Mouse (Mus musculus): ENCODE data around the gene Habp2. TPM values are rescaled to one million over a fixed set of nuclear protein-coding genes. Genes with fewer than 3 reads are reported as not detected.
"Not testable (repeated sequence)": the region's sequence is repeated elsewhere in the genome, so short reads cannot be mapped to it uniquely, and the experiment has no call there.

The Habp2 gene
- polyA plus RNA-seq, 1 experiment from 2014 or later = 30.8 TPM

DNA sequence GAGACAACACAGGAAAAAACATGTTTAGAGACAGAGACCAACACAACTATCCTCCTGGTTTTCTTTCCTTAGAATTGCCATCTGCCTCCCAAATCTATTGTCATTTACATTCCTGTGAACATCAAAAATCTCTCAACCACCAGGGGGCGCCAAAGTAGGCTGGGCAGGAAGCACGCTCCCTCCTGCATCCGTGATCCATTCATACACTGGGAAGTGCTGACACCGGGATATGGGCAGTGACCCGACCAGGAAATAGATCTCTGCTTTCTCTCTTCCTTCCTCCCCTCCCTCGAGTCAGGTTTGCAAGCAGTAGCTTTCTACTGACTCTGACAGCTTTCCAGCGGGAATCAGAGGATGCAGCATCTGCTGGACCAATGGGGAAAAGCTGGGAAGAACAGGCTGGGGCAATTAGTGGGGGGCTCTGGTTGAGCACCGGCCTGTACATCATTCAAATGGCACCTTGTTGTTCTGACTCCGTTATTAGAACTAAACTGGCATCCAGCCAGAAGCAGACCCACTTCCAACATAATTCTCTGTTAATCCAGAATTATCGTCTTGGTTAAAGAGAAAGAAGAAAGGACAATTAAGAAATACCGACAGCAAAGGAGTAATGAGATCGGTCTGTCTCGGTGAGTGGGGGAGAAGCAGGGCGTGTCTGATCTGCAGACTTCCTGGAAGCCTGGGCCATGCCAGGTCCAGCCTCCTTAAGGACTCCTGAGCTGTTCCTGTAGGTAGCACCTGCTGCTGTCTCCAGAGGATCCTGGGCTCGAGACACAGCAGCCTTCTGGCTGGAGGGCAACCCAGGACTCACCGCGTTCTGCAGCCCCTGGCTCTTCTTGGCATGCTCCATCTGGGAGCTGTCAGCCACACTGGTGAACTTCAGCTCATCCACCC is 69.8 kb downstream of the Habp2 start:
- H3K4me2 ChIP-seq (replicated peaks; ENCODE audit: low read depth, low read length) = no peak overlapping the region
- no peaks in the 10 kb centered on the region for H3K4me1 ChIP-seq (ENCODE audit: control insufficient read depth, insufficient read depth, low read length)
- no peak overlapping the region for H3K9ac ChIP-seq (replicated peaks; ENCODE audit: low read depth, low read length)
- H3K9me3 ChIP-seq (ENCODE audit: control insufficient read depth, low read depth, low read length) = no peaks in the 10 kb centered on the region
- H3K4me3 ChIP-seq (ENCODE audit: low read depth, low read length) = no peak overlapping the region
- H3K27ac ChIP-seq (ENCODE audit: low read length) = no peak overlapping the region
- no peaks in the 10 kb centered on the region for H3K36me3 ChIP-seq (ENCODE audit: control insufficient read depth, insufficient read depth, low read length)
- 35% methylated on average over 17 of the region's 17 CpGs for WGBS
- no peak for ATAC-seq (ENCODE audit: insufficient number of reproducible peaks, insufficient read depth, low FRiP score, low read depth)
- H3K27me3 ChIP-seq (ENCODE audit: control insufficient read depth, insufficient read depth, low read length) = no peaks in the 10 kb centered on the region

DNA sequence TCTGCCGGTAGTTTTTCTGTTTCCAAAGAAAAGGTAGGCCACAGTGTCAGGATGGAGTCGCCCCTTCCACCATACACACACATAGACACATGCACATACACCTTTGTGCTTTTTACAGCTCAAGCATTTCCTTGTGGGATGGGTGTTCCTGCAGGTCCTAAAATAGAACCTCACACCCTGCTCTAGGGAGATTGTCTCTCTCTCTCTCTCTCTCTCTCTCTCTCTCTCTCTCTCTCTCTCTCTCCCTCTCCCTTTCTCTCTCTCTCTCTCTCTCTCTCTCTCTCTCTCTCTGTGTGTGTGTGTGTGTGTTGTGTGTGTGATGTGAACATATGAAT is 70.4 kb downstream of the Habp2 start:
- not testable (repeated sequence) for H3K9me3 ChIP-seq (ENCODE audit: control insufficient read depth, low read depth, low read length); ATAC-seq (ENCODE audit: insufficient number of reproducible peaks, insufficient read depth, low FRiP score, low read depth); H3K4me2 ChIP-seq (replicated peaks; ENCODE audit: low read depth, low read length); H3K9ac ChIP-seq (replicated peaks; ENCODE audit: low read depth, low read length); H3K36me3 ChIP-seq (ENCODE audit: control insufficient read depth, insufficient read depth, low read length); H3K27me3 ChIP-seq (ENCODE audit: control insufficient read depth, insufficient read depth, low read length); H3K27ac ChIP-seq (ENCODE audit: low read length); H3K4me1 ChIP-seq (ENCODE audit: control insufficient read depth, insufficient read depth, low read length); H3K4me3 ChIP-seq (ENCODE audit: low read depth, low read length)
- 53% methylated on average over 2 of the region's 2 CpGs for WGBS

DNA sequence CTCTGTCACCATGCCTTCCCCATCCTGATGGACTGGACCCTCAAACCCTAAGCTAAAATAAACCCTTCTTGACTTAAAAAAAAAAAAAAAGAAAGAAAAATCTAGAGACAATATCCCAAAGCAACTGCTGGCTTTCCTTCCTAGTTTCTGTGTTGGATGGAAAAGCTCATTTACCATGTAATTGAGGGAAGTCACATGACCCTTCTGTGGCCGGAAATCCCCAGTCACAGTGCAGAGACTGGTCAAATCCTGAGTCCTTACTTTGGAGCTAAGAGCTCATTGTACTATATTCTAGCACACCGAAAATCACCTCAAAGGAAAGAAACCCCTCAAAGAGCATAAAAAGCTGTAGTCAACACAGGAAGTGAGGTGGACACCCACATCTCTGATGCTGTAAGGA is 72.0 kb downstream of the Habp2 start:
- WGBS = 81% methylated on average over 2 of the region's 2 CpGs
- no peaks in the 10 kb centered on the region for H3K27me3 ChIP-seq (ENCODE audit: control insufficient read depth, insufficient read depth, low read length)
- no peaks in the 10 kb centered on the region for H3K9me3 ChIP-seq (ENCODE audit: control insufficient read depth, low read depth, low read length)
- no peaks in the 10 kb centered on the region for H3K36me3 ChIP-seq (ENCODE audit: control insufficient read depth, insufficient read depth, low read length)
- H3K4me3 ChIP-seq (ENCODE audit: low read depth, low read length) = no peak overlapping the region
- H3K4me1 ChIP-seq (ENCODE audit: control insufficient read depth, insufficient read depth, low read length) = no peaks in the 10 kb centered on the region
- H3K27ac ChIP-seq (ENCODE audit: low read length) = no peak overlapping the region
- H3K4me2 ChIP-seq (replicated peaks; ENCODE audit: low read depth, low read length) = no peak overlapping the region
- H3K9ac ChIP-seq (replicated peaks; ENCODE audit: low read depth, low read length) = no peak overlapping the region
- ATAC-seq (ENCODE audit: insufficient number of reproducible peaks, insufficient read depth, low FRiP score, low read depth) = no peak

DNA sequence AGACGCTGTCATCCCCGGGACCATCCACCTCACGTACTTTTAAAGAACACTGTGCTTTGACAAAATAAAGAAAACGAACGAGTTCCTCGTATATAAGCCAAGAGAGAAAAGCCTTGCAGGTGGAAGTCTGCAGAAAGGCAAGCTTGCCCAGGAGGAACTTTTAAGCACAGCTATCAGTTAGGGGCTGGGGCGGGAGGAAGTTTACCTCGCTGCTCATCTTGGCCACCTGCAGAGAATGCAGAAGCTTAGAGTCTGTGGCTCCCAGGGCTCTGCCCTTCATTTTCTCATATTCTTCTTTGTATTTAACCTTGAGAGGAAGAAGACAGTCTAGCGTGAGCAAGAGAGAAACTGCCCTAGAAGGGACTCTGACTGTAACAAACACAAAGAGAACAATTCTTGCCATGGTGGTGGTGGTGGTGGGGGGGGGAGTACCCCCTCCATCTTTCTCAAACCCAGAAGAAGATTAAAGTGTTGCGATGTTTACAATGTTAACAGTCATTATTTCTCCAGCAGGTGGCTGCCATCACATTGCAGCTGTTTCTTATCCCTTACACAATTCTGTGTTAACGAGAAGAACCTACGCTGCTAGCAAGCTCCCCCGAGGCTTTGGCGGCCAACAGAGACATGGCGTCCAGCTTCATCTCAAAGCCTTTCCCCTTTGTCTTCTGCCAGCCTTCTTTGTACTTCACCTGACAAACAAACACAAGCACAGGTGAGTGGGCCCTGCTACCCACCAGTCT is 77.0 kb downstream of the Habp2 start:
- Histone ChIP-seq H3K4me2 (replicated peaks; ENCODE audit: low read depth, low read length) (peak overlapping the region; percentile 10; the same call in 1 of the 2 replicates), H3K36me3 (ENCODE audit: control insufficient read depth, insufficient read depth, low read length) (no peaks in the 10 kb centered on the region), H3K27me3 (ENCODE audit: control insufficient read depth, insufficient read depth, low read length) (no peaks in the 10 kb centered on the region), H3K9me3 (ENCODE audit: control insufficient read depth, low read depth, low read length) (no peaks in the 10 kb centered on the region), H3K27ac (ENCODE audit: low read length) (peak overlapping the region; percentile 48; the same call in 1 of the 2 replicates), H3K4me1 (ENCODE audit: control insufficient read depth, insufficient read depth, low read length) (peaks cover 13% of the 10 kb centered on the region; the same call in 1 of the 2 replicates), H3K9ac (replicated peaks; ENCODE audit: low read depth, low read length) (no peak overlapping the region), H3K4me3 (ENCODE audit: low read depth, low read length) (no peak overlapping the region)
- no peak for ATAC-seq (ENCODE audit: insufficient number of reproducible peaks, insufficient read depth, low FRiP score, low read depth)
- 32% methylated on average over 15 of the region's 15 CpGs for WGBS

DNA sequence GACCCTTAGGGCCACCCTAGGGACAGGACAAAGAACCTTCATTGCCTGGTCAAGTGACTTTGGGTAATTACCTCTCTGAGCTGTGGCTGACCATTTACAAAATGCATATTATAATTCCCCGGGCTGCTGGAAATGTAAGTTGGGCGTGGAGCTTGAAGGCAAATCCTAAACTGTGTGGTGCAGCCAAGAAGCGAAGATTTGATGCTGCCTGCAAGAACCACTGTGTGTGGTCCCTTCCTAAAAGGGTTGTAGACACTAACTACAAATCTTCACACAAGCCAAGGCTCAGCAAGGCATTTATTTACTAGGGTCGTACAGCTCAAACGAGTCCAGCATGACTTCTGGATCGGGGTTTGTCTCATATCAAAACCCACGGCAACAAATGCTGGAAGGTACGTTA is 77.6 kb downstream of the Habp2 start:
- ATAC-seq (ENCODE audit: insufficient number of reproducible peaks, insufficient read depth, low FRiP score, low read depth) = peak; percentile 18; the same call in 1 of the 2 replicates
- Histone ChIP-seq H3K4me2 (replicated peaks; ENCODE audit: low read depth, low read length) (peak overlapping the region; percentile 10; the same call in 1 of the 2 replicates), H3K9ac (replicated peaks; ENCODE audit: low read depth, low read length) (no peak overlapping the region), H3K4me1 (ENCODE audit: control insufficient read depth, insufficient read depth, low read length) (peaks cover 13% of the 10 kb centered on the region; the same call in 1 of the 2 replicates), H3K27ac (ENCODE audit: low read length) (peak overlapping the region; percentile 48; the same call in 1 of the 2 replicates), H3K4me3 (ENCODE audit: low read depth, low read length) (no peak overlapping the region), H3K9me3 (ENCODE audit: control insufficient read depth, low read depth, low read length) (no peaks in the 10 kb centered on the region), H3K27me3 (ENCODE audit: control insufficient read depth, insufficient read depth, low read length) (no peaks in the 10 kb centered on the region), H3K36me3 (ENCODE audit: control insufficient read depth, insufficient read depth, low read length) (no peaks in the 10 kb centered on the region)
- 52% methylated on average over 8 of the region's 8 CpGs for WGBS

DNA sequence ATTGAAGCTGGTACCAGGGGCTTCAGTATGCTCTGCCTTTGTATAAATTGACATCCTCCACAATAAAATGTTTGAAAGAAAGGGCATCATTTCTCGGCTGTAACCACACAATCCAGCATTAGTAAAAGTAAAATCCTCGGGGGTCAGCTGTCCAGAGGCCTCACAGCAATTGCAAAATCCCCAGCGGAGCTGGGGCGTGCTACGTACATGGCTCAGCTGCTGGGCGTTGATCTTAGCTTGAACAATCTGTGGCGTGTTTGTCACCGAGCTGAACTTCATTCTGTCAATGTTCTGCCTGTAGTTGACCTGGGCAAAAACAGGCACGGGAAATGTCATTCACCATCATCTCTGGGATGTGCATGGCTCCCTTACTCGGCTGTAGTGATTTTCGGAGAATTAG is 79.2 kb downstream of the Habp2 start:
- Histone ChIP-seq H3K4me3 (ENCODE audit: low read depth, low read length) (no peak overlapping the region), H3K27ac (ENCODE audit: low read length) (peak overlapping the region; percentile 61; the same call in 1 of the 2 replicates), H3K27me3 (ENCODE audit: control insufficient read depth, insufficient read depth, low read length) (no peaks in the 10 kb centered on the region), H3K4me2 (replicated peaks; ENCODE audit: low read depth, low read length) (no peak overlapping the region), H3K9ac (replicated peaks; ENCODE audit: low read depth, low read length) (no peak overlapping the region), H3K4me1 (ENCODE audit: control insufficient read depth, insufficient read depth, low read length) (peaks cover 13% of the 10 kb centered on the region; the same call in 1 of the 2 replicates), H3K9me3 (ENCODE audit: control insufficient read depth, low read depth, low read length) (no peaks in the 10 kb centered on the region), H3K36me3 (ENCODE audit: control insufficient read depth, insufficient read depth, low read length) (no peaks in the 10 kb centered on the region)
- 75% methylated on average over 11 of the region's 11 CpGs for WGBS
- ATAC-seq (ENCODE audit: insufficient number of reproducible peaks, insufficient read depth, low FRiP score, low read depth) = no peak

DNA sequence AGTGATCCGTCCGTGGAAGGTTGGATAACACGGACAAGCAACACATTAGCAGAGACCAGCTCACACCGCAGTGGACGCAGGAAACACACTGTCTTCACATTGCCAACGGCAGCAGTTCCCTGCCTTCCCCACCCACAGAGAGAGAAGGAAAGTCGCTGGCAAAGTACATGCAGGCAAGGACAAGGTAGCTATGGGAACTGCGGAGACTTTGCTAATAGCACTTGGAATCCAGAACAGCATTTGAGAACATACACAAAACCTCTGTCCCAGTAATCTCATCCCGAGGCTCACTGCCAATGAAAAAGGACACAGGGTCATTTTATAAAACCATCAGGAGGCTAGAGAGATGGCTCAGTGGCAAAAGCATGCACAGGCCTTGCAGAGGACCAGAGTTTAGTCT is 79.7 kb downstream of the Habp2 start:
- no peak for ATAC-seq (ENCODE audit: insufficient number of reproducible peaks, insufficient read depth, low FRiP score, low read depth)
- Histone ChIP-seq H3K4me1 (ENCODE audit: control insufficient read depth, insufficient read depth, low read length) (peaks cover 13% of the 10 kb centered on the region; the same call in 1 of the 2 replicates), H3K27me3 (ENCODE audit: control insufficient read depth, insufficient read depth, low read length) (no peaks in the 10 kb centered on the region), H3K4me2 (replicated peaks; ENCODE audit: low read depth, low read length) (no peak overlapping the region), H3K9ac (replicated peaks; ENCODE audit: low read depth, low read length) (no peak overlapping the region), H3K9me3 (ENCODE audit: control insufficient read depth, low read depth, low read length) (no peaks in the 10 kb centered on the region), H3K27ac (ENCODE audit: low read length) (peak overlapping the region; percentile 61; the same call in 1 of the 2 replicates), H3K36me3 (ENCODE audit: control insufficient read depth, insufficient read depth, low read length) (no peaks in the 10 kb centered on the region), H3K4me3 (ENCODE audit: low read depth, low read length) (no peak overlapping the region)
- WGBS = 67% methylated on average over 9 of the region's 9 CpGs

DNA sequence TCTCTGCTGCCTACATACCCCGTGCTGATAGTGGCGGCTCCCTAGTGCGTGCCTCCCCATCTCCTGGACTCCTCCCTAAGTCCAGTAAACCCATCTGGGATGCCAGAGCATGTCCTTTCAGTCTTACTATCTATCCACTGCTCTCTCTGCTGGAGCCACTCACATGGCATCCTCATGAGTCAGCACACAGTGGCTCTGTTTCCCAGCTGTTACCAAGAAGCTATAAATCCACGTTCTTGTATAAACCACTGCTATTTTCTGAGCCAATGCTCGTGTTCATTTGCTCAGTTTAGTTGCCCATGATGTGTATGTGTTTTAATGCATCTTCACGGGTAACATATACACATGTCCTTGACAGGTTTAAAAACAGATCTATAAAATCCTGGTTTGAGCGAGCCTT is 80.8 kb downstream of the Habp2 start:
- Histone ChIP-seq H3K36me3 (ENCODE audit: control insufficient read depth, insufficient read depth, low read length) (no peaks in the 10 kb centered on the region), H3K27me3 (ENCODE audit: control insufficient read depth, insufficient read depth, low read length) (no peaks in the 10 kb centered on the region), H3K27ac (ENCODE audit: low read length) (peak overlapping the region; percentile 45; the same call in 1 of the 2 replicates), H3K9ac (replicated peaks; ENCODE audit: low read depth, low read length) (no peak overlapping the region), H3K4me2 (replicated peaks; ENCODE audit: low read depth, low read length) (no peak overlapping the region), H3K4me3 (ENCODE audit: low read depth, low read length) (no peak overlapping the region), H3K9me3 (ENCODE audit: control insufficient read depth, low read depth, low read length) (no peaks in the 10 kb centered on the region), H3K4me1 (ENCODE audit: control insufficient read depth, insufficient read depth, low read length) (peaks cover 13% of the 10 kb centered on the region; the same call in 1 of the 2 replicates)
- ATAC-seq (ENCODE audit: insufficient number of reproducible peaks, insufficient read depth, low FRiP score, low read depth) = no peak
- WGBS = 54% methylated on average over 7 of the region's 7 CpGs

All from stomach, embryonic 14.5 days (tissue).